Mouse (Mus musculus) hindbrain, postnatal 0 days (tissue): Measurements from ENCODE around the gene Nfatc2. TPM values are rescaled to one million over a fixed set of nuclear protein-coding genes. Genes with fewer than 3 reads are reported as not detected.

Source experiments
- ATAC-seq: fragments of 200-750 bp; cut with Nextera tagmentation; 2 replicates; pipeline ENCODE4 v1.8.0; 2017; ENCODE audit warnings: mild to moderate bottlenecking, moderate TSS enrichment, moderate library complexity
- DNase-seq: peaks from one replicate; pipeline ENCODE4 v3.0.0-alpha.2; 2015; ENCODE audit warnings: low spot score
- H3K27ac ChIP-seq: fragments of 300-500 bp; sonication (generic); 2 replicates; pipeline ENCODE4 v1.5.1; 2014; ENCODE audit warnings: mild to moderate bottlenecking
- H3K27me3 ChIP-seq: fragments of 300-500 bp; sonication (generic); 2 replicates; pipeline ENCODE4 v1.6.1; 2014; ENCODE audit warnings: low read length, mixed read lengths; ENCODE audit not compliant: insufficient read depth
- H3K36me3 ChIP-seq: fragments of 300-500 bp; sonication (generic); 2 replicates; pipeline ENCODE4 v1.6.1; 2014; ENCODE audit warnings: low read length, mixed read lengths; ENCODE audit not compliant: insufficient read depth
- H3K4me1 ChIP-seq: fragments of 300-500 bp; sonication (generic); 2 replicates; pipeline ENCODE4 v1.6.1; 2014; ENCODE audit warnings: antibody characterized with exemption, low read length, mixed read lengths; ENCODE audit not compliant: insufficient read depth
- H3K4me2 ChIP-seq: fragments of 300-500 bp; sonication (generic); 2 replicates; pipeline ENCODE4 v1.6.1; 2014; ENCODE audit warnings: low read depth, mild to moderate bottlenecking, low read length, moderate library complexity, mixed read lengths
- H3K4me3 ChIP-seq: fragments of 300-500 bp; sonication (generic); 2 replicates; pipeline ENCODE4 v1.5.1; 2014; ENCODE audit warnings: low read length
- H3K9ac ChIP-seq: fragments of 300-500 bp; sonication (generic); replicated peaks from 2 replicates; pipeline ENCODE4 v1.6.1; 2014; ENCODE audit warnings: mild to moderate bottlenecking, low read length, moderate library complexity, mixed read lengths
- H3K9me3 ChIP-seq: fragments of 300-500 bp; sonication (generic); 2 replicates; pipeline ENCODE4 v1.6.1; 2016; ENCODE audit warnings: low read length, mixed read lengths
- CTCF ChIP-seq: IDR thresholded peaks from 2 replicates; pipeline ENCODE4 v1.5.1; 2016; ENCODE audit warnings: antibody characterized with exemption, control low read depth, low read depth
- WGBS: fragments of 180-500 bp; shearing (Covaris S2); extraction: QIAGEN DNeasy Blood & Tissue Kit; methylation state at CpG from one replicate; pipeline ENCODE4 v1.1.7; 2014; 5-methylcytosine and 5-hydroxymethylcytosine counted together
- microRNA-seq, 2 experiments: library from miRNA; unstranded; fragments of <30 nt; microRNA quantifications; one replicate each; pipeline ENCODE4; 2016
- polyA plus RNA-seq: library from polyadenylated mRNA; unstranded; fragments of >200 nt; fragmentation: Nextera tagmentation; extraction: Ambion mirVana; gene quantifications from 2 replicates; pipeline ENCODE4 v1.2.1, GENCODE M21; 2015
- total RNA-seq: library from RNA; depleted of rRNA; stranded (reverse); fragments of >200 nt; gene quantifications from 2 replicates; pipeline ENCODE4 v1.2.3, GENCODE M21; 2014; rRNA removed

Nfatc2 gene
- total and polyA plus RNA-seq, 2 experiments from 2014 or later: 6.5 to 8.5 TPM

GRCm38 (mm10) chr2:168432394-168432793 is 169.1 kb downstream of the Nfatc2 start:
- Histone ChIP-seq H3K4me3 (no peak overlapping the region), H3K9me3 (no peaks in the 10 kb centered on the region), H3K36me3 (no peaks in the 10 kb centered on the region), H3K27me3 (no peaks in the 10 kb centered on the region), H3K4me2 (no peak overlapping the region), H3K9ac (no peak overlapping the region), H3K4me1 (no peaks in the 10 kb centered on the region), H3K27ac (no peak overlapping the region)
- no peak for TF ChIP-seq CTCF
- DNase-seq (no peak), ATAC-seq (no peak)
- WGBS: 86% methylated on average over 7 of the region's 7 CpGs

DNA sequence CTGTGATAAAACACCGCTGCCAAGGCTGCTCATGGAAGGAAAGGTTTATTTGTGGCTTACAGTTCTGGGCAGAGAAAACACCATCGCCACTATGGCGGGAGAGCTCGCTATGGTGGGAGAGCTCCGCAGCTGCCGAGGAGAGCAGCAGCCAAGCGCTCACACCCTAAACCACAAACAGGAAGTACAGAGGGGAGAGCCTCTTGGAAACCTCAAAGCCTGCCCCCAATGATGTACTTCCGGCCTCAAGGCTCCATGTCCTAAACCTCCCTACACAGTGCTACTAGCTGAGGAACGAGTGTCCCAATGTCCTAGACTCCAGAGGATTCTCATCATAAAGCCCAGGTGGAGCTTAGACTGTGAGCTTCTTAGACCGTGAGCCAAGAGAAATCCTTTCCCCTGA is 171.9 kb downstream of the Nfatc2 start:
- TF ChIP-seq CTCF: no peak
- DNase-seq (no peak), ATAC-seq (no peak)
- Histone ChIP-seq H3K27ac (no peak overlapping the region), H3K27me3 (no peaks in the 10 kb centered on the region), H3K9me3 (no peaks in the 10 kb centered on the region), H3K4me3 (no peak overlapping the region), H3K9ac (no peak overlapping the region), H3K36me3 (no peaks in the 10 kb centered on the region), H3K4me1 (no peaks in the 10 kb centered on the region), H3K4me2 (no peak overlapping the region)
- WGBS: 91% methylated on average over 10 of the region's 10 CpGs

DNA sequence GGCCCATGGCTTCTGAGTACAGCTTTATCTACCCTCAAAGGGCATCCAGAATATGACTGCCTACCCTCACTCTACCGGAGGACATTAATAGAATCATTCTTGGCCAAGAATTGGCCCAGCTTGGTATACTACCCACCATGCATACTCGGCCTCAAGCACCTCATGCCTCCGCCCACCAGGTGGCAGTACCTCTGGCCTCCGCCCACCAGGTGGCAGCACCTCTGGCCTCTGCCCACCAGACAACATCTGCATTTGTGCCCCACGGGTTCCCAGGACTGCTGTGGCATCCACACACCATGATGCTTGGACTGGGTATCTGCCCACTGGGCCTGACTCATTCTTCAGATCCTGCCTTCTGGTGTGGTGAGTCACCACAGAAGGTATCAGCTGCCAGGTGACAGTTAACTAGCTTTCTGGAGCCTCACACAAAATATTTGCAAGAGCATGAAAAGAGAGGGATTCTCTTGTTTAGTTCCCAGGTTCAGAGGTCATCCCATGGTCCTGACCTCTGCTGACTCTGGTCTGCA is 173.0 kb downstream of the Nfatc2 start:
- Histone ChIP-seq H3K4me3 (no peak overlapping the region), H3K4me2 (no peak overlapping the region), H3K4me1 (peaks cover 5% of the 10 kb centered on the region; the same call in 1 of the 2 replicates), H3K27ac (no peak overlapping the region), H3K9me3 (no peaks in the 10 kb centered on the region), H3K27me3 (no peaks in the 10 kb centered on the region), H3K36me3 (no peaks in the 10 kb centered on the region), H3K9ac (no peak overlapping the region)
- TF ChIP-seq CTCF: peak; percentile 49
- DNase-seq: no peak
- 93% methylated on average over 5 of the region's 5 CpGs for WGBS
- no peak for ATAC-seq

Small RNA genes lying within 50 kb of the gene (microRNA-seq; reads per million reads assigned to microRNA genes)
- gene Mir7004: 2.3 to 3.6 reads per million in 2 experiments

Other genes with a start within 250 kb of the Nfatc2 start
- 577 and 607 TPM in 2 replicates for gene Atp9a, start 140.8 kb upstream of the Nfatc2 start, total RNA-seq
- 127 and 130 TPM in 2 replicates for gene Atp9a, start 140.8 kb upstream of the Nfatc2 start, polyA plus RNA-seq
- 0.31 and 0.32 TPM in 2 replicates for gene Sall4, start 166.3 kb upstream of the Nfatc2 start, total RNA-seq
- 0.10 and 0.16 TPM in 2 replicates for gene Sall4, start 166.3 kb upstream of the Nfatc2 start, polyA plus RNA-seq